Mouse (Mus musculus) erythroblast, embryonic 14.5 days (primary cell): ENCODE data around the gene Gbf1.

Experiments used
- GATA1 ChIP-seq: IDR thresholded peaks from 2 replicates; pipeline ENCODE4 v1.6.1; 2012; ENCODE audit warnings: low read length, inconsistent platforms, mixed read lengths
- TAL1 ChIP-seq: IDR thresholded peaks from 3 replicates; pipeline ENCODE4 v1.6.1; 2012; ENCODE audit warnings: low read length, inconsistent platforms, mixed read lengths

GRCm38 (mm10) chr19:46227300-46227699, 75.0 kb downstream of the Gbf1 start:
- TF ChIP-seq GATA1 (no peak), TAL1 (no peak)
